Mouse (Mus musculus) ovary, postnatal 14 days (tissue): ENCODE measurements at regions not wholly inside any gene's neighbourhood (a gene's known extent, or its start where the extent isn't known, plus 50 kb on each side); places are given as distances from the start of the nearest gene placed in this dataset.
A peak's percentile ranks its signal among the peaks of the same experiment; 100 is the strongest.

Experiments used
- DNase-seq: peaks from one replicate; pipeline ENCODE4 v3.0.0; 2022; ENCODE audit warnings: low spot score

- DNase-seq: no peak
Observed at GRCm38 (mm10) chr3:133751011-133751410, 206.1 kb upstream of the Tet2 start.

- no peak for DNase-seq
Observed at GRCm38 (mm10) chr3:133751565-133751964, 206.6 kb upstream of the Tet2 start.

- no peak for DNase-seq
Observed at GRCm38 (mm10) chr3:133753041-133753440, 208.1 kb upstream of the Tet2 start.

GRCm38 (mm10) chr3:133754006-133754910, 209.3 kb upstream of the Tet2 start:
- no peak for DNase-seq

- DNase-seq: peak; percentile 37
Observed at GRCm38 (mm10) chr3:133754911-133755259, 209.9 kb upstream of the Tet2 start.

- no peak for DNase-seq
Observed at GRCm38 (mm10) chr3:133757756-133758420, 212.9 kb upstream of the Tet2 start.

- DNase-seq: no peak
Observed at GRCm38 (mm10) chr3:133758421-133758820, 213.5 kb upstream of the Tet2 start.

- no peak for DNase-seq
Observed at GRCm38 (mm10) chr3:133759611-133760010, 214.7 kb upstream of the Tet2 start.

GRCm38 (mm10) chr3:133760221-133760620, 215.3 kb upstream of the Tet2 start:
- DNase-seq: no peak

- no peak for DNase-seq
Observed at GRCm38 (mm10) chr3:133763721-133764120, 218.8 kb upstream of the Tet2 start.

GRCm38 (mm10) chr3:133773490-133773889, 228.6 kb upstream of the Tet2 start:
- no peak for DNase-seq

- no peak for DNase-seq
Observed at GRCm38 (mm10) chr3:133774229-133774628, 229.3 kb upstream of the Tet2 start.

GRCm38 (mm10) chr3:133776013-133776412, 231.1 kb upstream of the Tet2 start:
- no peak for DNase-seq

GRCm38 (mm10) chr3:133779161-133779789, 234.3 kb upstream of the Tet2 start:
- DNase-seq: no peak

- no peak for DNase-seq
Observed at GRCm38 (mm10) chr3:133783060-133783459, 238.1 kb upstream of the Tet2 start.

- no peak for DNase-seq
Observed at GRCm38 (mm10) chr3:133791361-133791760, 246.4 kb upstream of the Tet2 start.

GRCm38 (mm10) chr3:133809007-133809552, 264.1 kb upstream of the Tet2 start:
- no peak for DNase-seq

- no peak for DNase-seq
Observed at GRCm38 (mm10) chr3:133818966-133819700, 274.2 kb upstream of the Tet2 start.

- DNase-seq: no peak
Observed at GRCm38 (mm10) chr3:133833739-133834391, 288.9 kb upstream of the Tet2 start.

- DNase-seq: no peak
Observed at GRCm38 (mm10) chr3:133834459-133834858, 289.5 kb upstream of the Tet2 start.

GRCm38 (mm10) chr3:133846301-133846700, 301.4 kb upstream of the Tet2 start:
- DNase-seq: no peak
